Mouse (Mus musculus) natural killer cell, adult 2 months (primary cell): Measurements from ENCODE around the gene Klhl42.

ENCODE experiments used
- DNase-seq, 2 experiments: peaks; one replicate each; pipeline ENCODE4 v3.0.0; 2022; ENCODE audit warnings: low spot score in 2 of 2

Klhl42 gene

DNA sequence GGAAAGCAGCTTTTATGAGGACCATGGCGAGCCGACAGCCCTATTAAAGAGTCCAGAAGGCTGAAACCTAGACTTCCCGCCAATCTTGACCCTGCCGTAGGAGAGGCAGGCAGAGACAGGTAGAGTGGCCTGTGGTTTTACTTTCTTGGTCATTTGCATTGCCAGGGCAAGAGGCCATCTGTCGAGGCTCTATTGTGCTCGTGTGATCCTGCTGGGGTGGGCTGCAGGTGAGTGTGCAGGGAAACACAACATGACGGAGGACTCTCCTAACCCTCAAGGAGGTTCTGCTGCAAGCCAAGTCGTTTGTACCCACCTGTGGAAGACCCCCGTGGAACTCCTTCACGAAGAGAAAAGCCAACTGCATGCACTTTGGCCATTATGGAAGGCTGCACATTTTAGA lies 54.6 kb downstream of the Klhl42 start:
- no peak for DNase-seq

DNA sequence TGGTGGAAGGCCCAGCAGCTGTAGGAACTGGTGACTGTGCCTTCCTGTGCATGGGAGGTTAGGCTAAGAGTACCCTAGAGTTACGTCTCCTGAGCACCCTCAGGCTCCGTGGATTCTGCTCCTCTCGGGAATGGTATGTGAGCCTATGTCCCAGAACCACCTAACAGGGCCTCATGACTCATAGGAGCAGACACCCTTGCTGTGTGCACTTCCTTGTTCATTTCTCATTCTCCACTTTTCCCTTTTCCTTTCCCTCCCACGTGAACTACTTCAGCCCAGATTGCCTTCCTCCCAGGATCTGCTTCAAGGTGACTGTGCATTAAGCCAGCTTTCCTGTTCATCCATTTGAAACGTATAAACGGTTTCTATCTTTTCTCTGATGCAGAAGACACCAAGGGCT lies 59.9 kb downstream of the Klhl42 start:
- no peak for DNase-seq

DNA sequence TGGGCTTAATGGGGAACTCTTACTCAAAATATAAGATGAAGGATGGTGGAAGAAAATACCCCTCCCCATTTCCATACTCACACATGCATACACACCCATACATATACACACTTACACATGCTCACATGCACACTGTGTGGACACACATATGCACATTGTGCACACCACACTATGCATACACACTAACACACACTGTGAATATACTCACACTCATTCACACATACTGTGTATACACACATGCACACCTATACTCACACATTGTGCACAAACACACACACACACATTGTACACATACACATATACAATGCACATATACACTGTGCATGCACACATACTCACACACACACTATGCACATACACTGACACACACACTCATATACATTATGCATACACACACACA lies 60.7 kb downstream of the Klhl42 start:
- DNase-seq, result no peak

DNA sequence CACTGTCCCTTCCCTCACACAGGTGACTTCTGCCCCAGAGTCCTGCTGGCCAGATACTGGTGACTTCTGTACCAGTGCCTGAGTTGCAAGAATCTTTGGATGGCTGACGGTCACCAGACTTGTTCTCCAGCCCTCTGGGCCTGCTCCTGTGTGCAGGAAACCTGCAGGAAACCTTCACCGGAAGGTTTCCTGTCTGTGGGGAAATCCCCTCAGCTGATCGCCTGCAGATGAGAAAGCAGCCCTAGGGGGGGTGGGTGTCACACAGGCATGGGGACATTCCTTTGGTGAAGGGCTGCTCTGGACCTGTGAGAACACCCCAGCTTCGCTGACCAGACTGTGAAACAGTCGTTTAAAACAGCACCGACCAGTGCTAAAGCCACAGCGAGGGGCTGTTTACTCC lies 63.9 kb downstream of the Klhl42 start:
- no peak for DNase-seq

DNA sequence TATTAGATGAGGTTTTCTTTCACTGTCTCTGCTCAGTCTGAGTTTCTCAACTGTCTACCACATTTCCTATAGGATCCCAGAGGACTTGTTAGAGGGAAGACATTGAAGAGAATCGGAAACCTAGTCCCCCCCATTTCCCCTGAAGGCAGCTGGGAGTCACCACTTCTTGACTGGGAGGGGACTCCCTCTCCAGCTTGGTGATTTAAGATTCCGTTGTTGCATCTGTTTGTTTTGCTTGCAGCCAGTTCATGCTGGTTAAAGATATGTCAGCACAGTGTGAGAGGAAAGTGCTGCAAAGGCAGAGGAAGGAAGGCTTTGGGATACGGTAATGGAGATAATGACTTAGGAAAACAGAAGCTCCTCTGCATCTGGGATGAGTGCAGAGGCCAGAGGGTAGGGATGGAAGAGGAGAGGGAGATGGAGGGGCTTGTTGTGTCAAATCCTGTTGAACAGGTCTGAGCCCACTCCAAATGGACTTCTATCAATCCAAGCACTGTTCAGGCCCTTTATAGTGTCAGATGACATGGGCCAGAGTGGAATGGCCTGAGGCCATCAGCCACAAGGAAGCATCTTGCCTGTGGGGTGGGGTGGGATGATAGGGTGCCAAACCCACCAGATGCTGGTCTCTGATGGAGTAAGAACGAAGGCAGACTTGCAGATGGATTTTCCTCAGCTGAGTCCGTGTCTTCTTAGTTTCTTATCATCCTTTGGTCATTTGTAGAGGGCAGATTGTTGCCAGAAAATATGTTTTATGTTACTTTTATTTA lies 70.8 kb downstream of the Klhl42 start:
- DNase-seq, result no peak
